Mouse (Mus musculus) thymus, postnatal 14 days (tissue): ENCODE results near the gene Sucnr1.
"Not testable (repeated sequence)": the region's sequence is repeated elsewhere in the genome, so short reads cannot be mapped to it uniquely, and the experiment has no call there.

Experiments used
- DNase-seq: peaks from one replicate; pipeline ENCODE4 v3.0.0; 2021

Gene Sucnr1

DNA sequence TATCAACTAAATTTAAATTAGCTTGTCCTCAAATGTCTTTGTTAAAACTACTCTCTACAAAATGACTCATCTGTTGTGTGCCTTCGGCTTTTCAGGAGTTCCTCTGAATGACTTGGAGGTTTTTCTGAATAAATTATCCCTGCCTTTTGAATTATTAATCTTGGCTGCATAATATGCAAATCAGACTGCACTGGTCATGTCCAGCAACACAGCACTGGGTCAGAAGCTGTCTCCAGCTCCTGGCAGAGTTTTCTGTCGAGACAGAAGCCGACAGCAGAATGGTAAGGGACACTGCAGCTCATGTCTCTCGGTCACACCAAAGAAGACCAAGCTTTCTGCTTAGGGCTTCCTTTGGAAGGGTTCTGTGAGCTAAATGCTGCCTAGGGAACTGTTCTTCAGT lies at the start of gene Sucnr1:
Gene Sucnr1 (plus strand): TSS at position 222 of the 400 bp plus-strand sequence.
- DNase-seq: no peak

DNA sequence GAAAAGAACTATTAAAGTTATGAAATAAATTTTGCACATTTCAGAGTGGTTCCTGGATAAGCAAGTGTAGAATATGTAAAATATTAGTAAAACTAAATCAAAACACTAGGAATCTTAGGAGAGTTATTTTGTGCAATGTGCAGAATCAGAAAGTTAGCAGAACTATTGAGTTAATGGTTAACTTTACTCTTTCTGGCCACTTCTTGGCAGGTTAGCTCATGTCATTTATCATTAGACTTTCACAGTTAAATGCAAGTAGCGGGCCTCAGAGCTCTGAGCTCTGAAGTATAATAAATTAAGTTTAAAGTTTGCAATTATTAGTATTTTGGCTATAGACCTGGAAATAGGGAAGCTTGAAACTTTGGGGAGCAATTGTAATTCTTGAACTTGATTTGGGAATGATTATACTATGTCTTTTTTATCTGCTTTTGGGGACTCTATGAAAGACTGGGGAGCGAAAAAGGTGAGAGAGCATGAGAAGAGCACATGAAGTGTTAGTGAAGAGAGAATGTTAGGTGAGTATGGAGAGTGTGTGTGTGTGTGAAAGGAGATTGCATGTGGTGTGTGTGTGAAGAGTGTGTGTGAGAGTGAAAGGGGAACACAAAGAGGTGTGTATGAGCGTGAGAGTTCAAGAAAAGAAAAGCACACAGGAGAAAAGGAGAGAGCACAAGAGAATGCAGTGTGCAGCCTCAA lies 35.3 kb upstream of the Sucnr1 start:
- no peak for DNase-seq

DNA sequence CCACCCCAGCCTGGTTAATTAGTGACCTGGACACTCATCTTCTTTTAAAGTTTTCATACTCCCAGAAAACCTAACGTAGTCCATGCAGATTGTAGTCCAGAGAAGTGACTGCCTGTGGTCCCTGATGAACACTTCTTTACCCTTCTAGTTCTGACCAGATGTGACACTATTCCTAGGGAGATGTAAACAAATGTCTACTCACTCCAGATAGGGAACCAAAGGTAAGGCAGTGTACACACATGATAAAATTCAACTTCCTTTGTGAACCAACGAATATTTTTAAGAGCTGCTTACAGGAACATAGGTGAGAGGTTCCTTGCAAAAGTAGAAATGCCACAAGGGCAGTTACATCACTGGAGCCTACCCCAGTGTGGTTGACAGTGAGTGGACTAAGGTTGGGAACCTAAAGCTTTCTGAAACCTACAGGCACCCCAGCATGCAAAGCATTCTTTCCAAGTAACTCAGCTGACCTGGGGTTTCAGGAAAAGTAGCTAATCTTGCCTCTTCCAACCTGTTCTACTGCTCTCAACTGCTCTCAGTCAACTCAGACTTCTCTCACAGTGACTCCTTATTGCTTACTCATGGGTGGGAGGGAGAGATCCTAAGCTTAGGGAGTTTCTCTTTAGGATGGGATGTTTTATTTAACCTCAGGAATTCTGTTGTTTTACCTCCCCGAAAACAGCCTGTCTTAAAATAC lies 28.3 kb upstream of the Sucnr1 start:
- DNase-seq: no peak

DNA sequence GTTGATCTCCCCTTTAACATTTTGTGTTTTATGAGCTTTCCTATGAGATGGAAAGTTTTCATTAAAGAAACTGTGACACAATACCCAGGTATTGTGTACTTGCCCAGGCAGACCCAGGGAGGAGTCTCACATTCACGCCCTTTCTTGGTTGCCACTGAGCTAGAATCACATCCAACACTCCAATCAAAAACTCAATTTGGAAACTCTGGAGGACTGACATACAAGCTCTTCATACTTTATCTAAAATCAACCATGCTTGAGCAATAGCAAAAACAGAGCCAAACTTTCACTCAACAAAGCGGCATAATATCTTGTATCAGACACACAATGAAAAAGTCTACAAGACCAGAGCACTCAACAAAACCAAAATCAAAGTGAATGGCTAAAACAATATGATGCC lies 27.7 kb upstream of the Sucnr1 start:
- no peak for DNase-seq

DNA sequence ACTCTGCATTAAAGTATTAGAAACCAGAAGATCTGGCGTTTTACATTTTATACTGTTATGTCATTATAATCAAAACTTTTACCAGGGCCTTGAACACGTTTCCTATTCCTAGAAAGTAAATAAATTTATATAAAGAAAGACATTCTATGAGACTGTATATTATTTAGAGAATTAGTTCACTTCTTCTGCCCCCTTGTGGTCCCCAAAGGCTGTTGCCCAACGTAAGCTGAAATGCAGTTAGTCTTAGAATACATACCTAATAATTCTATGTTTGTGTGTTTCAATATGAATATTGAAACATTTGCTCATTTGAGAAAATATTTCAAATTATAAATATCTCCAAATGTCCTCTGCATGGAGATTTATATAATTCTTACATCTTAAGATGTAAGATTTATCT lies 25.2 kb upstream of the Sucnr1 start:
- peak; percentile 16 for DNase-seq

DNA sequence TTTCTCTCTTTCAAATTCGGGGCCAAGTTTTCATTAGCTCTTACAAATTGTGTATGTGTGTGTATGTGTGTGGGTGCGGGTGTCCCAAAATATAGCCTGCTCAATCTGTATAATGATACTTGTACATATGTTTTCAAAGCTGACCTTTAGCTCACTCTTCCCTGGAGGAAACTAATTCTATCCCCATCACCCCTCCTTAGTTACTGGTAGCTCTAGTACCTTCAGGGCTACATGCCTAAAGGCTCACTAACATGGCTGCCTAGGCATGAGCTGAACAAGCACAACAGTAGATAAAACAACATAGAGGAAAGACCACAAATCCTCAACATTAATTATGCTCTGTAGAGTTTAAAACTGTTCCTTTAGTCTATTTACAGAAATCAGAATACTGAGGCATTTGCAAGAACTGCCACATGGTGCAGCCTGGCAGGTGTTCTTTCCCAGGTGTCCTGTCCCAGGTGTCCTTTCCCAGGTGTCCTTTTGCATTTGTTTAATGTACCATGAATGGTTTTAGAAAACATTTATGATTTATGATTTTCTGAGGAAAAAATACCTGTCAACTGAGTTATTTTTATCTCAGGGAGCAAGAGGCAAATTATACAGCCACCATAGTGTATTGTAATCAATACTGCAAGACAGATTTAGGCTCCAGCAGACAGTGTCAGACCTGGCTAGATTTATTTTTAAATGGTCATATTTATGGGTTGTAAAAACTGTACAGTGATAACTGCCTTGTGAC lies 24.4 kb upstream of the Sucnr1 start:
- no peak for DNase-seq

DNA sequence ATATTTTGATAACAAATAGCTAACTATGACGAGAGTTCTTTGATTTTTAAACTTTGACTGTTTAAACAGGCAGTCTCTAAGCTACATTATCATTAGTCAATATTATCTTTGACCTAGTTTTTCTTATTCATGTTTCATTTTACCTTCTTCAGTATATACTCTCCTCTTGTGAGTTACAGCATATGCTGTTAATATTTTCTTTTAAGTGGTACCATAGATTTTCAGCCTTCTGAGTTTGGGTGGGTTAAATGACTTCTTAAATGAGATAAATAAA lies 23.9 kb upstream of the Sucnr1 start:
- no peak for DNase-seq

DNA sequence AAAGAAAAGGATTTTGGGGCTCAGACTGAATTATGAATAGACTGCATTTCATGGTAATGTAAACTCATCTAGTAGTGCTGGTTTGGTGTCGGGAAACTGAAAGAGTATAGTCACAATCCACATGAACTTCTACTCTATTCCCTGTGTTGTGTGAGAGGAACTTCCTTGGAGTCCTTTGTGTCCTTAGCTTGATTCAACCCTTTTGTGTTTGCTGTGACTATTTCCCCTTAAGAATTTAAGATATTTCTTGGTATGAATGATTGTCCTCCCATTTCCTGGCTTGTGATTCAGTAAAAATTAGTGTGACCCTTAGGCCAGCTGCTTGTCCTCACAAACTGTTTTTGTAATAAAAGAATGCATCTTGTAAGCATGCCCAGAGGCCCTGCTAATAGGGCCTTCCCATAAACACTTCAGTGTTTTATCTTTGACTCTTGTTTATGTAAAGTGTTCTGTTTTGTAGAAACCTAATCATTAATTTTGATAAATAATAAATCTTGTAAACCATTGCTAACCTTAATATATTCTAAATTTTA lies 2.7 kb upstream of the Sucnr1 start:
- no peak for DNase-seq

DNA sequence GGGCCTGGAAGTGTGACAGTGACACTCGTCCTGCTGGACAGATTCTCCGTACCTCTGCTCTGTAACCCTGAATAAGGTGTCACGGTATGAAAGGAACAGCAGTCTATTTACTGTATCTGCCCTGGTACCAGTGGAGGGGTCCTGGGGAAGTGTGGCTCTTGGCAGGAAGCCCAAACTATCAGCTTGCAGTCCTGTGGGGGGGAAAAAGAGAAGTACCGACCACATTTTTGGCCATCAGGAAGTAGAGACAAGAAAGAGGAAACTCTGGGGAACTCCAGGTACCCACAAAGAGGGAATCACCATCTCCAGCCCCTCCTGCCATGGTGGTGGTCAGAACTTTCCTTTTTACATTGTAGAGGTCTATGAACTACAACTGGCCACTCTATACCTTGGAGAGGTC lies 1.1 kb upstream of the Sucnr1 start:
- DNase-seq: no peak

DNA sequence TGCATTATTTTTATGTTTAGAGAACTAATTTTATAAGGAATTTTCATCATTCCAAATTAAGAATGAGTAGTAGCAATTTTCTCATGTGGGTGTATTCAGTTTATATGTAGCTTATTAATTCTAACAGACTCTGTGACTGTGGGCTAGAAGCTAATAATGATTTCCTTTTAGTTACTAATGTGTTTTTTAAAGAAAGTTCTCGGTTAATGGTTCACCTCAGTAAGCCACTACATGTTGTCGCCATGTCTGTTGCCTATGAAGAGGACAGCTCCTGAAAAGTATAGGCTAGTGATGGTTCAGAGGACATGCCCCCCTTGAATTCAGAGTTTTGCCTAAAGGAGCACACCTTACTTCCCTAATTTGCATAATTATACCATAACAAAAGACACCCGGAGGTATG lies 1.1 kb downstream of the Sucnr1 start:
- no peak for DNase-seq

DNA sequence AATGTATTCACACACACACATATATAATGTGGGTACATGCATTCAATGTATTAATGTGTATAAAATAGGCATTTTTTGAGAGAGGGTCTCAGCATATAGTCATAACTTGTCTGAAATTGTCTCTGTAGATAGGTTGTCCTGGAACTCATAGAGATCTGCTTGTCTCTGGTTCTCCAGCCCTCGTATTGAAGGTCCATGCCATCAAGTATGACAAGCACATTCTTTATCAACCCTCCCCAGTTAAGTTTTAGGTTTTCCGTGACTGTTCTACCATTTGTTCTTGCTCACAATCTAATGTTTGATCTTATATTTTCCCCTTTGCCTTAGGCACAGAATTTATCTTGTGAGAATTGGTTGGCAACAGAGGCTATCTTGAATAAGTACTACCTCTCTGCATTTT lies 4.1 kb downstream of the Sucnr1 start:
- no peak for DNase-seq

DNA sequence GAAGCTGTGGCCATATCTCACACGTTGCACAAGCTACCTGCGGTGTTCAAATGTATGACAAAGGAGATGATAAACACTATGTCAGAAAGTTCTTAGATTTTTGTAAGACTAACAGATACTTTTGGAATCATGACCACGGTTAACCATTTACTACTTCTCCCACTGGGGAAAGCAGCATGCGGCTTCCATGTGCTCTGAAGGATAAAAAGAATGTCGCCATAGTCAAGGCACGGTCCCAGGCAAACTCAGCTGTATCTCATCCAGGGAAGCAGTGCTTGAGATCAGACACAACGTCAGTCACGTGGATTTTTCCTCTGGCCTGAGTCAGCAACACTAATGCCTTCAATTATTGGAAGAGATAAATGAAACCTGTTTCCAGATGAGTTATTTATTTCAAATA lies 9.7 kb downstream of the Sucnr1 start:
- no peak for DNase-seq

DNA sequence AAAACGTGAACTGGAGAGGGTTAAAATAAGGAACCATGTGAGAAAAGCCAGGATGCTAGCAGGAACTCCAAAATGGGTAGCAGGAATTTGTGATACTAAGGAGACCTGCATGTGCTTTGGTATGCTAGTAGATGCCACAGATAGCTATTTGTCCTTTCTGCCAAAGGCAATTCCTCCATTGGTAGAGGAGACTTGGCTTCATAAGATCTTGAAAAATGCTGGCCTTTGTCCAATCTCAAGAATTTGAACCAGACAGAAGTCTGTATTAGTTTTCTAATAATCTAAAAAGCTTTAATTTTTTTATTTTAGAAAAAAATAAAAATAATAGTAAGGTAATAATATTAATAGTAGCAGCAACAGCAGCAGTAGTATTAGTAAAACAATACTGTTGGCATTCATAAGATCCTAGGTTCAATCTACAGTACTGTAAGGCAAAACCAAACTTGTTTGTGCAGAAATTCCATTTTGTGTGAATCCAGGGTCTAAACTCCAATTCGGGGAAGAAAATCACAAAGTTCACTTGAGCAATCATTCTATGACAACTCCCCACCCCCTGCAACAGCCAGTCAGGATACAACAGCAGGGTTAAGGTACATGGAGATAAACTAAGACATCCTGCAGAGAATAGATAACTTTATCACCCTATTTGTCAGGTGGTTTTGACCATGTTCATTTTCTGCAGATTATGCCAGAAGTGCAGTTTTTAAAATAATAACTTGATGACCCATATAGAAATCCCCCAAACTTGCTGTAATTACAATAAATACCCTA lies 12.9 kb downstream of the Sucnr1 start:
- no peak for DNase-seq

DNA sequence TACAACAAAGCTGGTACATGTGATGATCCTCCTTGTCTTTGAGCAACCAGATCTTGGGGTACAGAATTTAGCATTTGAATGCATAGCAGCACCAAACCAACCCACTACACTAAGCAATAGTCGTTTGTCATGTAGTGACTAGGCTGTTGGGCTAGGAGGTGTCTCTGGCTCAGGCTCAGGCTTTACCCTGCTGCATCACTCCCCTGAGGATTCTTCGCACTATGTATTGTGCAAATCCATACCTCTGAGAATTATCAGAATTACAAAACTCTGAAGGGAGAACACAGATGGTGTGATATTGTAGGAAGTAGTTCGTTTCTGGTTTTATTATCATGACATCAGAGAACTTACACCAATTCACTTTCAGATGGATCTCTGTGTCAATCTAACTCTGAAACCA lies 15.3 kb downstream of the Sucnr1 start:
- DNase-seq: no peak

DNA sequence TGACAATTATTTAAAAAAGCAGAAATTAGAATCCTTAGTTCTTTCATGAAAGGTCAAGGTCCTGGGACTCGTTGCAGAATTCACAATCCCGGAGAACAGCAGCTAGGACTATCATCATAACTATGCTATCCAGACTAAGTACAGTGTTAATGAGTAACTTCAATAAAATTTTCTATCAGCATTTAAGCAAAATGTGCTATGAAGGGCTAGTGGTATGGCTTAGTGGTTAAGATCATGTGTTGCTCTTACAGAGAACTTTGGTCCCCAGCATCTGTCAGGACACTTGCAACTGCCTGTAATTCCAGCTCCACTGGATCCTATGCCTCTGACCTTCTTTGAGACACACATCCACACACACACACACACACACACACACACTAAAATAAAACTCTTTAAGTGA lies 15.8 kb downstream of the Sucnr1 start:
- DNase-seq: no peak

DNA sequence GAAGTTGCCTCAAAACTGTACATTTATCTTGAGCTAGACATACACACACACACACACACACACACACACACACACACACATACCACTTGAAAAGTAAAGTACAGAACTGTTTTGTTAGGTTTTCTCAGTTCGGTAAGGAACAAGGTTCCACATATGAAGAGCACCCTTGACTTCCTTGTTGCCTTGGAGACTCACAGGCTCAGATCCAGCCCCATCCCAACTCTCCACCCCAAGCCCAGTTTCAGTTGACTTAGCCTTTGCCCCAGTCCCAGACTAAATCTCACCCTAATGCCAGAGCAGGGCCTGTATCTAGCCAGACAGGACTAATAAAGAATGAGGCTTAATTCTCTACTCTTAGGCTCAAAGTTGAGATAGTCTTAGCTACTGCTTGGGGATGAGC lies 16.9 kb downstream of the Sucnr1 start:
- DNase-seq: no peak

DNA sequence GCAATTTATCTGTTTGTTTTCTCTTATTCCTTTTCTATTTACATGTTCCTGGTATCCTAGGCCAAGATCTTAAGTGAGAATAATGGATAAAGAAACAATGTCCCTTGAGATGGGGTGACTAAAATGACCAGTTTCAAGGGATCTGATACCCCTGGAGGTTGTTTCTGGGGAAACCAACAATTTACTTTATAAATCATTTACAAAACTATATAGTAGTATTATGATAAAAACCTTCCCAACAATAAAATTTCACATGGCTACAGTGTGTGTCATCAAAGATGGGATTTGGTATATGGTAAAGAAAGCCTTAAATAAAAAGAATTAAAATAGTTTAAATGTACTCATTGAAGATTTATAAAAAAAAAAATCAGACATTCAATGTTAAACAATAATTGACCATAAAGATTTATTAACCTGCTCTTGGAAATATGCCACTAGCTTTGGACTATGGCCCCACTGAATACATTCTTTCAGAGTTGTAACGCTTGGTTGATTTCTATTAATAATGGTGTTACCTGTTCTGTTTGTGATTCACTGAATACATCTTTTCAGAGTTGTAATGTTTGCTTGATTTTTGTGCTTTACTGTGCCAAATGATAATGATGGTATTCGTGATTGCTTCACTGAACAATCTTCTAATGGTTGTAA lies 22.9 kb downstream of the Sucnr1 start:
- no peak for DNase-seq

DNA sequence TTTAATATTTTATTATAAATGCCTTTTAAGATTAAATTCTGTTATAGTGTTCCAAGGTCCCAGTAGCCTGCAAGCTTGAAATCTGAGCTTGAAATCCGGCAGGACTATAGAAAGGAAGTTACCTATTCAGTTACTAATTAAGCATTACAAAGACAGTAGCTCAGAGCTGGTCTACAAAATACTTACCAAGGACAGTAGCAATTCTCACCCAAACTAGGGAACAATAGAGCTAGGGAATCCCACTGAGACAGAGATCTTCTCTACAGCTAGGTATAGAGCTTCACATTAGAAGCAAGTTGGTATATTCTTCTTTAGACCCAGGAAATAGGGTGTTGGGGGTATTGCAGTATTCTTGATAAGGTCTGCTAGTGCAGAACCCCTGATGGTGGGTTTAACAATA lies 24.8 kb downstream of the Sucnr1 start:
- not testable (repeated sequence) for DNase-seq

DNA sequence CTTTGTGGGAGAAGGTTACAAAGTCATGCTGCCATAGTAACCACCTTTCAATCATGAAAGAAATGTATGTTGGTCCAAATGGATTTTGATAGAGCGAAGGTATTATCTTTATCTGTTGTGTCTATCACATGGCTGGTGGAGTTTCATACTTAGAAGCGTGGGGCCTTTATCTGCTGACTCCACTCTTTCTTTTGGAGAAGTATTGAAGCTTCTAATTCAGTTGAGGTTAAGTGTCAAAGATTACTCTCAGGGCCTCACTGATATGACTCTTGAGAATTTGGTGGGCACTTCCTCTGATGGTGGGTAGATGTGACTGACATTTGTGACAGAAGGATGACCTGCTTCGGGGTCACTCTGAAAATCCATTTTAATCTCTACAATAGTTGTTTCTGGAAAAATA lies 26.1 kb downstream of the Sucnr1 start:
- no peak for DNase-seq

DNA sequence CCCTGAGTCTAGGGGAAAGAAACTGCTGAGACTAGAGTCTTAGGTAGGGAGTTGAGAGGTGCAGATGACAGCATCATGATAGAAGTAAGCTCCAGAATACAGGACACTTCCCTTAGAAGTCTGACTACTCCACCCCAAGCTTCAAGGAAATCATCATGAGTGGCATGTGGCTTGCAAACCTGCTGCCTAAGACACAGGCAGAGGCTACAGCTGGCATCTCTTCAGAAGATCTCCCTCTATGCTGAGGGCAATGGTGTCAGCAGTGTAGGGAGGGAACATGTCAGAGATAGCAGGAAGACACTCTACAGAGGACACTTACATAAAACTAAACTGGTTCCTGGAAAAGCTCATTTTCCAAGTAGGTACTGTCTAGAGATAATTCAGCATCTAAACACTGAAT lies 27.1 kb downstream of the Sucnr1 start:
- DNase-seq: no peak

DNA sequence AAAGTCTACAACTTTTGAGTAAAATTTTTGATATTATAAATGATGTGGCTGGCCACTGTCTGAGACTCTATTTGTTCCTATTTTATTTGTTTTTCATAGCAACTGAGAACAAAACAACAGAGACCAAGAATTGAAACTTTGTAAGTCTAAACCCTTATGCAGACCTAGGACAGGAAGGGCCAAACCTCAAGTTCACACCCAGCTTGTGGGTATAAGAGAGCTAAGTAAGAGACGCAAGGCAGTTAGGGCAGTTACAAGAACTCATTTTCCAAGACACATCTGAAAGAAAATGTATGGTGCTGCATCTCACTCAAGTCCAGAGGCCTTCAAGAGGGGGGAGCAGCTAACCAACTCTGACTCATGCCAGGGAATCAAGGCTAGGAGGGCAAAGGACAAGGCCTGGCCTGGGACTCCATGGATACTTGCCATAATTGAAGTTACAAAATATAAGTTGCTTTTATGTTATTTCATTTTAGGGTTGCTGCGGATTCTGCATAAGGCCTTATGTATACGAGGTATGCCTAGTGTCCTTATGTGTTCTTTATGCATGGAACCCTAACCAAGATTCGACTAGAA lies 29.6 kb downstream of the Sucnr1 start:
- DNase-seq: no peak

DNA sequence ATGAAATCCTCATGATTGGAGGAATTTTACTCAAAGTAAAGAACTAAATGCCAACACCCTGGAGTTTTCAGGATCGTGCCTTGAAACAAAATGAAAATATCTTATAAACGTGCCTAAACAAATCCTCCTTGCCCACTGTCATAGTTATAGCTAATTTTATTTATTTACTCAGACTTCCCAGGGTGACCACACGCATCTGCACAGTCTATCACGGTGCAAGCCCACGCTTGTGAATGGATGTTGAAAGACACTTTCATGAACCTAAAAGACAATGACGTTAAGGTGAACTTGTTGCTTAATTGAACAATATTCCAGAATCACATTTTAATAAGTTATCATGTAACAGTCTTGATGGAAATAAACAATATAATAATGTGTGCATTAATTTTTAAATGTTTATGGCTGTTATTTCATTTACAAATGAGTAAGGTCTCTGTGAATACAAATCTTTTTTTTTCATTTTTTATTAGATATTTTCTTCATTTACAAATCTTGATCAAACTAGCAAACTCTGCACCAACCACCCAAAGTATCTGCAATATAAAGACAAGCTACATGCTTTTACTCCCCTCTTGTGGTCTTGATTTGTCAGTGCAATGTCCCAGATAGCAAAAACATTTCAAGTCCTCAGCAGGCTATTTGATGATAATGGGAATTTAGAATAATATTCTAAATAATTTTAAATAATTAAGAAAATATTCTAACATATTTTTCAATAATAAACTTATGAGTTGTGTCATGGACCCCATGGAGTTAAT lies 30.4 kb downstream of the Sucnr1 start:
- DNase-seq: no peak
